Mouse (Mus musculus) heart, adult 8-10 months (tissue): ENCODE results near the gene Amh. TPM values are rescaled to one million over a fixed set of nuclear protein-coding genes. Genes with fewer than 3 reads are reported as not detected.

Experiments used
- DNase-seq: peaks from one replicate; pipeline ENCODE4 v3.0.0; 2022; ENCODE audit warnings: low spot score
- microRNA-seq: library from miRNA; unstranded; fragments of <30 nt; microRNA quantifications from one replicate; pipeline ENCODE4 v1.2.0, GENCODE M21; 2022
- total RNA-seq, 4 experiments: library from RNA; stranded (reverse); gene quantifications; 2 replicates each; pipeline ENCODE4 v1.2.4; 2022

Gene Amh
- total RNA-seq, 4 experiments from 2014 or later = 0.14 to 0.50 (median 0.20) TPM

DNA sequence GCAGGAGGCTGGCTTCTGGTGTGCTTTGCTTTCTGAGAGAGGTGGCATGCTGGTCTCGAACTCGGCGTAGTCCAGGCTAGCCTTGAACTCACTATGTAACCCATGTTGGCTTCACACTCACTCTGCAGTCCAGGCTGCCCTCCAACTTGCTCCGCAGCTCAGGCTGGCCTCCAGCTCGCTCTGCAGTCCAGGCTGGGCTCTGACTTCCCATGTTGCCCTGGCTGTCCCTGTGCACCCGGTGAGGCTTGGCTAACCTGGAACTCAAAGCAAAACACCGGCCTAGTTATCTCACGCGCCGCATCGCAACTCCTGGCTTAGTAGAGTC, 50.7 kb downstream of the Amh start:
- DNase-seq = no peak

DNA sequence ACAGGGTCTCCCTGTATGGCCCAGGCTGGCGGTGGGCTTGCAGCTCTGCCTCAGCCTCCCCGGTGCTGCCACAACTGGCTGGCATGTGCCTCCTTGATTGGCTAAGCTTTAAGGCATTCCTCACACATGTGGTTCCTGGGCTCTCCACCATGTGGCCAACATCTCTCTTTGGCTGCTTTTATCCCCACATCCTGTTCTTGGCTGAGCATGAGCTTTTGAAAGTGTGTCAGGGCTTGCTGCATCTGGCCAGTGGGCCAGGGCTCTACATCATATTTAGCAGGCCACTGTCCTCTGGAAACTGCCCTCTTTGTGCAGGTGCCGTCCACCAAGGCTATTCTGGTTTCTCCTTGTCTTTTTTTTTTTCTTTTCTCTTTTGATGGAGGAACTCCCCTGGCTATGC, 51.2 kb downstream of the Amh start:
- DNase-seq = peak; percentile 28

DNA sequence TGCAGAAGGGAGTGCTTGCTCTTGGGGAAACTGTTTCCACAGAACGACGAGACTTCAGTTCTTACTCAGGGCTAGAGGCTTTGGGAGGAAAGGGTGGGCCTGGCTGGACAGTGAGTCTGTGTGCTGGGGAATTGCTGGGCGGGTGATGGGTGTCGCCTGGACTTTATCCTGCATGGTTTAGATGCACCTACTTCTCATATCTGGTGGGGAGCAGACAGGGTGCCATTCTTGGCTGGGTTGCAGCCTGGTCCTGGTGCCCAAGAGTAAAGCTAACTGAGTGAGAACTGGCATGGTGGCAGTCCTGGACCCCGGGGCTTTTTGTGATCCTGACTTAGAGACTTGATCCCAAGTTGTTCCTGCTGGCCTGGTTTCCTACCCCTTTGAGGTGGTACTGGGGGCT, 51.9 kb downstream of the Amh start:
- DNase-seq = no peak

Small RNA genes within 50 kb of the gene (microRNA-seq; reads per million reads assigned to microRNA genes)
- gene Mir1982 = 1.7 reads per million

Other genes starting within 250 kb of the Amh start
- 10 to 100 TPM; 10.7 to 15.0 (median 12.2) TPM for gene Rexo1, start 243.7 kb upstream of the Amh start, total RNA-seq
- gene Klf16, start 227.9 kb upstream of the Amh start, total RNA-seq = 1 to 10 TPM; 3.5 to 5.0 (median 4.7) TPM
- 10 to 100 TPM; 44.7 to 48.1 (median 46.9) TPM for gene Abhd17a, start 214.9 kb upstream of the Amh start, total RNA-seq
- gene Scamp4, start 202.4 kb upstream of the Amh start, total RNA-seq = 10 to 100 TPM; 20.0 to 25.2 (median 21.9) TPM
- under 1 TPM; 0.44 to 0.81 (median 0.73) TPM for gene Adat3, start 202.4 kb upstream of the Amh start, total RNA-seq
- under 1 TPM; 0.17 to 0.57 (median 0.30) TPM for gene Gm49322, start 199.2 kb upstream of the Amh start, total RNA-seq
- gene Csnk1g2, start 182.4 kb upstream of the Amh start, total RNA-seq = 100 to 1,000 TPM; 119 to 132 (median 122) TPM
- 10 to 100 TPM; 44.0 to 52.5 (median 48.5) TPM for gene Btbd2, start 148.2 kb upstream of the Amh start, total RNA-seq
- 100 to 1,000 TPM; 197 to 243 (median 216) TPM for gene Mknk2, start 127.1 kb upstream of the Amh start, total RNA-seq
- 1 to 10 TPM; 3.8 to 6.0 (median 5.4) TPM for gene Mob3a, start 103.3 kb upstream of the Amh start, total RNA-seq
- 1 to 10 TPM; 2.2 to 5.3 (median 3.6) TPM for gene Izumo4, start 103.1 kb upstream of the Amh start, total RNA-seq
- 10 to 100 TPM; 41.2 to 44.5 (median 43.4) TPM for gene Ap3d1, start 63.0 kb upstream of the Amh start, total RNA-seq
- 10 to 100 TPM; 13.3 to 24.1 (median 19.8) TPM for gene Dot1l, start 50.0 kb upstream of the Amh start, total RNA-seq
- gene Sf3a2, start 7.0 kb upstream of the Amh start, total RNA-seq = 10 to 100 TPM; 25.0 to 33.0 (median 31.5) TPM
- 10 to 100 TPM; 29.8 to 37.4 (median 32.7) TPM for gene Plekhj1, start 6.6 kb upstream of the Amh start, total RNA-seq
- gene Jsrp1, start 8.3 kb downstream of the Amh start, total RNA-seq = 1 to 10 TPM in 1 of 4 experiments, under 1 TPM in 3; 0.47 to 1.6 (median 0.75) TPM
- gene Oaz1, start 21.4 kb downstream of the Amh start, total RNA-seq = 1,000 to 10,000 TPM in 2 of 4 experiments, 100 to 1,000 TPM in 2; 848 to 1,083 (median 963) TPM
- 10 to 100 TPM in 3 of 4 experiments, 1 to 10 TPM in 1; 7.8 to 14.0 (median 12.6) TPM for gene Lingo3, start 38.8 kb downstream of the Amh start, total RNA-seq
- gene Lsm7, start 50.0 kb downstream of the Amh start, total RNA-seq = 10 to 100 TPM; 23.3 to 32.5 (median 25.0) TPM
- gene Sppl2b, start 50.0 kb downstream of the Amh start, total RNA-seq = 10 to 100 TPM; 11.1 to 15.9 (median 14.4) TPM
- not detected for gene Tmprss9, start 66.6 kb downstream of the Amh start, total RNA-seq
- 100 to 1,000 TPM; 117 to 135 (median 123) TPM for gene Timm13, start 95.7 kb downstream of the Amh start, total RNA-seq
- gene Lmnb2, start 113.0 kb downstream of the Amh start, total RNA-seq = 1 to 10 TPM; 3.5 to 6.3 (median 4.8) TPM
- gene Gadd45b, start 124.8 kb downstream of the Amh start, total RNA-seq = 10 to 100 TPM in 2 of 4 experiments, 1 to 10 TPM in 2; 5.0 to 18.1 (median 12.0) TPM
- gene Gng7, start 209.7 kb downstream of the Amh start, total RNA-seq = 1 to 10 TPM; 1.0 to 1.7 (median 1.5) TPM
- under 1 TPM in 1 of 4 experiments, not detected in 3; 0.44 TPM for gene Diras1, start 220.4 kb downstream of the Amh start, total RNA-seq
- gene Slc39a3, start 232.2 kb downstream of the Amh start, total RNA-seq = 10 to 100 TPM; 12.1 to 14.1 (median 12.7) TPM